Mouse (Mus musculus) cerebellum, adult 2 months (tissue): ENCODE results near the gene Dsn1. TPM values are rescaled to one million over a fixed set of nuclear protein-coding genes. Genes with fewer than 3 reads are reported as not detected.
A peak's percentile ranks its signal among the peaks of the same experiment; 100 is the strongest.

ENCODE experiments used
- DNase-seq, 2 experiments: peaks; one replicate each; pipeline ENCODE4 v3.0.0; 2021
- H3K27ac ChIP-seq: fragments of 200-500 bp; 2 replicates; pipeline ENCODE4 v1.5.1; 2012; ENCODE audit warnings: low read length, control low read depth, inconsistent platforms; ENCODE audit not compliant: insufficient read depth
- H3K27me3 ChIP-seq: fragments of 200-500 bp; 2 replicates; pipeline ENCODE4 v1.6.1; 2012; ENCODE audit warnings: inconsistent platforms, mild to moderate bottlenecking, low read length, moderate library complexity; ENCODE audit not compliant: control insufficient read depth, insufficient read depth
- H3K4me1 ChIP-seq: fragments of 200-500 bp; 2 replicates; pipeline ENCODE4 v1.6.1; 2011; ENCODE audit warnings: low read length; ENCODE audit not compliant: control insufficient read depth, insufficient read depth
- H3K4me3 ChIP-seq: fragments of 200-500 bp; replicated peaks from 2 replicates; pipeline ENCODE3; 2011; ENCODE audit warnings: mild to moderate bottlenecking, low read depth, low read length, control low read depth; ENCODE audit not compliant: insufficient read depth
- CTCF ChIP-seq: fragments of 200-500 bp; IDR thresholded peaks from 2 replicates; pipeline ENCODE4 v1.5.1; 2011; ENCODE audit warnings: low read depth, mild to moderate bottlenecking, control low read depth, low read length, moderate library complexity, borderline replicate concordance; ENCODE audit not compliant: insufficient read depth
- POLR2A ChIP-seq: fragments of 200-500 bp; IDR thresholded peaks from 2 replicates; pipeline ENCODE4 v1.6.1; 2011; ENCODE audit warnings: low read length, control low read depth, borderline replicate concordance; ENCODE audit not compliant: insufficient read depth
- WGBS: fragments of 180-500 bp; shearing (Covaris S2); methylation state at CpG from one replicate; pipeline ENCODE4 v1.1.7; 2018; 5-methylcytosine and 5-hydroxymethylcytosine counted together
- polyA plus RNA-seq: library from polyadenylated mRNA; depleted of rRNA; stranded (reverse); fragments of >200 nt; gene quantifications from 2 replicates; pipeline ENCODE4 v1.2.3, GENCODE M21; 2012

Dsn1 gene
- polyA plus RNA-seq, 1 experiment = 4.8 TPM

- no peak overlapping the region for H3K4me3 ChIP-seq
- peak overlapping the region; percentile 67 for H3K27ac ChIP-seq
- H3K27me3 ChIP-seq = no peaks in the 10 kb centered on the region
- DNase-seq = peak; percentile 70 to 80
- TF ChIP-seq POLR2A (no peak), CTCF (peak; percentile 14; the same call in 1 of the 2 replicates)
- WGBS = 6% methylated on average over 50 of the region's 50 CpGs
- peaks cover 48% of the 10 kb centered on the region for H3K4me1 ChIP-seq
Measured at GRCm38 (mm10) chr2:157039900-157040648, 33.1 kb upstream of the Dsn1 start.

- 48% methylated on average over 9 of the region's 9 CpGs for WGBS
- Histone ChIP-seq H3K27me3 (no peaks in the 10 kb centered on the region), H3K27ac (peak overlapping the region; percentile 66), H3K4me3 (no peak overlapping the region), H3K4me1 (peaks cover 61% of the 10 kb centered on the region)
- TF ChIP-seq CTCF = no peak
- no peak for TF ChIP-seq POLR2A
- DNase-seq = peak in 1 of 2 experiments; percentile 38
Measured at GRCm38 (mm10) chr2:157037303-157037702, 30.3 kb upstream of the Dsn1 start.

- Histone ChIP-seq H3K27ac (peak overlapping the region; percentile 24), H3K4me3 (no peak overlapping the region), H3K27me3 (no peaks in the 10 kb centered on the region), H3K4me1 (peaks cover 57% of the 10 kb centered on the region)
- peak in 1 of 2 experiments; percentile 40 for DNase-seq
- TF ChIP-seq CTCF (no peak), POLR2A (no peak)
- WGBS = 54% methylated on average over 8 of the region's 8 CpGs
Measured at GRCm38 (mm10) chr2:157036400-157036799, 29.4 kb upstream of the Dsn1 start.

- Histone ChIP-seq H3K27ac (peak overlapping the region; percentile 98), H3K27me3 (no peaks in the 10 kb centered on the region), H3K4me3 (no peak overlapping the region), H3K4me1 (peaks cover 59% of the 10 kb centered on the region)
- 15% methylated on average over 7 of the region's 7 CpGs for WGBS
- TF ChIP-seq CTCF (no peak), POLR2A (no peak)
- DNase-seq = peak; percentile 73 to 93
Measured at GRCm38 (mm10) chr2:157035371-157035770, 28.4 kb upstream of the Dsn1 start.

GRCm38 (mm10) chr2:157030804-157031203 is 23.9 kb upstream of the Dsn1 start:
- DNase-seq = peak; percentile 81 to 89
- WGBS = 39% methylated on average over 9 of the region's 9 CpGs
- no peak overlapping the region for H3K4me3 ChIP-seq
- peak; percentile 82 for TF ChIP-seq CTCF
- TF ChIP-seq POLR2A = no peak
- peaks cover 63% of the 10 kb centered on the region for H3K4me1 ChIP-seq
- no peaks in the 10 kb centered on the region for H3K27me3 ChIP-seq
- peak overlapping the region; percentile 56; the same call in 1 of the 2 replicates for H3K27ac ChIP-seq

- peak; percentile 56 to 69 for DNase-seq
- peaks cover 48% of the 10 kb centered on the region for H3K4me1 ChIP-seq
- no peaks in the 10 kb centered on the region for H3K27me3 ChIP-seq
- peak overlapping the region; percentile 73 for H3K27ac ChIP-seq
- no peak overlapping the region for H3K4me3 ChIP-seq
- WGBS = 22% methylated on average over 4 of the region's 4 CpGs
- TF ChIP-seq POLR2A = no peak
- TF ChIP-seq CTCF = no peak
Measured at GRCm38 (mm10) chr2:157028261-157028660, 21.3 kb upstream of the Dsn1 start.

GRCm38 (mm10) chr2:157027106-157028008 is 20.4 kb upstream of the Dsn1 start:
- Histone ChIP-seq H3K4me3 (no peak overlapping the region), H3K27ac (peak overlapping the region; percentile 73), H3K4me1 (peaks cover 44% of the 10 kb centered on the region), H3K27me3 (no peaks in the 10 kb centered on the region)
- 27% methylated on average over 21 of the region's 21 CpGs for WGBS
- TF ChIP-seq CTCF (no peak), POLR2A (no peak)
- DNase-seq = peak; percentile 84 to 88

GRCm38 (mm10) chr2:157021156-157021555 is 14.2 kb upstream of the Dsn1 start:
- DNase-seq = no peak
- H3K4me1 ChIP-seq = peaks cover 26% of the 10 kb centered on the region
- no peak overlapping the region for H3K4me3 ChIP-seq
- TF ChIP-seq POLR2A (no peak), CTCF (no peak)
- WGBS = 65% methylated on average over 16 of the region's 16 CpGs
- no peaks in the 10 kb centered on the region for H3K27me3 ChIP-seq
- H3K27ac ChIP-seq = no peak overlapping the region
